Mouse (Mus musculus) myocyte (in vitro differentiated cells): ENCODE measurements around the gene Cldn1.

Experiments used
- MAX ChIP-seq: IDR thresholded peaks from one replicate; pipeline ENCODE4 v1.6.1; 2011; ENCODE audit warnings: low read depth, mild to moderate bottlenecking, control low read depth
- MYOD1 ChIP-seq, 3 experiments: IDR thresholded peaks; one replicate each; pipeline ENCODE4 v1.6.1; 2011; ENCODE audit warnings: control low read depth in 2 of 3, low read depth in 2 of 3, mild to moderate bottlenecking in 2 of 3, moderate library complexity in 1 of 3; ENCODE audit not compliant: insufficient read length in 2 of 3, control insufficient read depth in 1 of 3
- POLR2A ChIP-seq: IDR thresholded peaks from one replicate; pipeline ENCODE4 v1.6.1; 2011; ENCODE audit warnings: low read depth, mild to moderate bottlenecking, control low read depth, moderate library complexity; ENCODE audit not compliant: insufficient read length
- SRF ChIP-seq: IDR thresholded peaks from one replicate; pipeline ENCODE4 v1.6.1; 2011; ENCODE audit warnings: low read depth; ENCODE audit not compliant: control insufficient read depth, insufficient read length
- USF1 ChIP-seq: IDR thresholded peaks from one replicate; pipeline ENCODE4 v1.6.1; 2011; ENCODE audit warnings: low read depth, mild to moderate bottlenecking, control low read depth, moderate library complexity

GRCm38 (mm10) chr16:26316281-26316680, 55.4 kb downstream of the Cldn1 start:
- TF ChIP-seq POLR2A: no peak
- no peak for TF ChIP-seq MAX
- no peak for TF ChIP-seq USF1
- TF ChIP-seq SRF: no peak
- no peak for TF ChIP-seq MYOD1 (IDR thresholded peaks at IDR 0.05; ENCODE audit: control insufficient read depth in 1 of 3, insufficient read length in 2 of 3, low read depth in 2 of 3)
